In genomic region chr12:75536566-75536965, GRCm38 (mm10) we compare ENCODE assay signal across 17 mouse cellular contexts. TPM values are rescaled to one million over a fixed set of nuclear protein-coding genes. Genes with fewer than 3 reads are reported as not detected.
A peak's percentile ranks its signal among the peaks of the same experiment; 100 is the strongest.
DNase-seq lines count a peak whose midpoint lies in the region; ATAC-seq and TF ChIP-seq lines count a peak whose summit lies in the region.
"Had no signal": no experiment of that assay in that cellular context is flagged by ENCODE, and none has a peak within 500 bp of the region (broad histone marks: within the 10 kb centered on the region; RNA-seq: fewer than 3 reads in every experiment).

No protein-coding gene starts in this region.

- H3K27ac ChIP-seq in heart, embryonic 13.5 days (replicated peaks) = peak overlapping the region; percentile 40
- H3K27ac ChIP-seq in heart, adult 2 months = no peak overlapping the region; the same call in 1 of the 2 replicates
- no peak overlapping the region for H3K27ac ChIP-seq in midbrain, embryonic 13.5 days
- H3K27ac ChIP-seq in midbrain, embryonic 11.5 days (ENCODE audit: low read depth, low read length) = no peak overlapping the region
- H3K27ac ChIP-seq in stomach, embryonic 16.5 days (ENCODE audit: low read length) = peak overlapping the region; percentile 19; the same call in 1 of the 2 replicates
- H3K27ac ChIP-seq in kidney, embryonic 15.5 days = no peak overlapping the region
- H3K27ac ChIP-seq: limb, embryonic 15.5 days had no signal

- ATAC-seq in heart, embryonic 13.5 days (ENCODE audit: extremely low read depth, insufficient number of reproducible peaks, low FRiP score, low TSS enrichment) = no peak
- ATAC-seq in midbrain, embryonic 13.5 days = 0 out of 2 replicates have a peak, but pooled peaks have one; percentile 28
- ATAC-seq in midbrain, embryonic 11.5 days (ENCODE audit: low FRiP score) = no peak; the same call in 1 of the 2 replicates
- ATAC-seq in stomach, embryonic 16.5 days (ENCODE audit: insufficient read depth, low FRiP score) = no peak
- ATAC-seq in kidney, embryonic 15.5 days (replicated peaks; ENCODE audit: low FRiP score) = no peak
- ATAC-seq: lung, postnatal 0 days had no signal

- no peaks in the 10 kb centered on the region for H3K27me3 ChIP-seq in heart, embryonic 13.5 days (replicated peaks)
- no peaks in the 10 kb centered on the region for H3K27me3 ChIP-seq in heart, adult 2 months (ENCODE audit: control insufficient read depth, insufficient read depth, low read length)
- H3K27me3 ChIP-seq in midbrain, embryonic 13.5 days = no peaks in the 10 kb centered on the region
- H3K27me3 ChIP-seq in midbrain, embryonic 11.5 days (ENCODE audit: control insufficient read depth, insufficient read depth, low read length) = no peaks in the 10 kb centered on the region
- no peaks in the 10 kb centered on the region for H3K27me3 ChIP-seq in stomach, embryonic 16.5 days (ENCODE audit: control insufficient read depth, insufficient read depth, low read length)
- H3K27me3 ChIP-seq in kidney, embryonic 15.5 days = no peaks in the 10 kb centered on the region
- H3K27me3 ChIP-seq: limb, embryonic 15.5 days; megakaryocyte, embryonic 14.5 days; neural tube, embryonic 13.5 days had no signal

- TF ChIP-seq POLR2A in heart, adult 2 months (IDR thresholded peaks at IDR 0.05; ENCODE audit: insufficient read depth, low read depth, low read length) = no peak

- no peak overlapping the region for H3K4me2 ChIP-seq in heart, embryonic 13.5 days
- no peak overlapping the region for H3K4me2 ChIP-seq in midbrain, embryonic 13.5 days (replicated peaks)
- no peak overlapping the region for H3K4me2 ChIP-seq in midbrain, embryonic 11.5 days
- no peak overlapping the region for H3K4me2 ChIP-seq in stomach, embryonic 16.5 days (ENCODE audit: low read depth, low read length)
- no peak overlapping the region for H3K4me2 ChIP-seq in kidney, embryonic 15.5 days
- H3K4me2 ChIP-seq: limb, embryonic 15.5 days; neural tube, embryonic 13.5 days had no signal

- H3K9me3 ChIP-seq in heart, embryonic 13.5 days = no peaks in the 10 kb centered on the region
- no peaks in the 10 kb centered on the region for H3K9me3 ChIP-seq in midbrain, embryonic 13.5 days
- H3K9me3 ChIP-seq in midbrain, embryonic 11.5 days (ENCODE audit: control insufficient read depth, low read length) = no peaks in the 10 kb centered on the region
- H3K9me3 ChIP-seq in stomach, embryonic 16.5 days (replicated peaks; ENCODE audit: control insufficient read depth, low read length) = no peaks in the 10 kb centered on the region
- H3K9me3 ChIP-seq in kidney, embryonic 15.5 days (replicated peaks) = no peaks in the 10 kb centered on the region
- H3K9me3 ChIP-seq: limb, embryonic 15.5 days; neural tube, embryonic 13.5 days had no signal

- H3K4me1 ChIP-seq in heart, embryonic 13.5 days = peaks cover 65% of the 10 kb centered on the region
- H3K4me1 ChIP-seq in heart, adult 2 months (ENCODE audit: control insufficient read depth, insufficient read depth, low read length) = peaks cover 8% of the 10 kb centered on the region
- H3K4me1 ChIP-seq in midbrain, embryonic 13.5 days (replicated peaks) = peaks cover 40% of the 10 kb centered on the region
- H3K4me1 ChIP-seq in midbrain, embryonic 11.5 days (ENCODE audit: control insufficient read depth, insufficient read depth, low read length) = peaks cover 13% of the 10 kb centered on the region
- peaks cover 22% of the 10 kb centered on the region for H3K4me1 ChIP-seq in stomach, embryonic 16.5 days (ENCODE audit: control insufficient read depth, insufficient read depth, low read length)
- peaks cover 21% of the 10 kb centered on the region for H3K4me1 ChIP-seq in kidney, embryonic 15.5 days

- H3K9ac ChIP-seq in heart, embryonic 13.5 days = no peak overlapping the region
- H3K9ac ChIP-seq in heart, adult 2 months (ENCODE audit: low read depth, low read length) = no peak overlapping the region
- H3K9ac ChIP-seq in midbrain, embryonic 13.5 days (replicated peaks) = no peak overlapping the region
- no peak overlapping the region for H3K9ac ChIP-seq in midbrain, embryonic 11.5 days (ENCODE audit: low read length)
- no peak overlapping the region for H3K9ac ChIP-seq in stomach, embryonic 16.5 days (ENCODE audit: low read length)
- H3K9ac ChIP-seq in kidney, embryonic 15.5 days = no peak overlapping the region
- H3K9ac ChIP-seq: limb, embryonic 15.5 days; neural tube, embryonic 13.5 days had no signal

- no peak for DNase-seq in heart, adult 2 months
- no peak for DNase-seq in midbrain, embryonic 11.5 days (ENCODE audit: low spot score, missing footprints)
- DNase-seq in layer of hippocampus, adult 8-10 months (ENCODE audit: low spot score in 2 of 2) = peak; percentile 33 to 38
- no peak for DNase-seq in adrenal gland, postnatal 4 days (ENCODE audit: low spot score in 2 of 2)
- DNase-seq: adrenal gland, adult 8-10 months; cerebellum, adult 9-10 months; gastrocnemius, postnatal 36 days; kidney, postnatal 14 days; thymus, postnatal 36 days had no signal

- no peak for TF ChIP-seq CTCF in heart, adult 2 months (IDR thresholded peaks at IDR 0.05)

- intact Hi-C loops in heart, adult 2 months (cut with DNase I) = no loop called here

- no peak for TF ChIP-seq EP300 in heart, adult 2 months (IDR thresholded peaks at IDR 0.05; ENCODE audit: insufficient read depth, low read depth, low read length)

- H3K36me3 ChIP-seq in heart, embryonic 13.5 days = no peaks in the 10 kb centered on the region
- H3K36me3 ChIP-seq in heart, adult 2 months (ENCODE audit: control insufficient read depth, insufficient read depth, low read length) = peaks cover 10% of the 10 kb centered on the region; the same call in 1 of the 2 replicates
- no peaks in the 10 kb centered on the region for H3K36me3 ChIP-seq in midbrain, embryonic 13.5 days
- H3K36me3 ChIP-seq in midbrain, embryonic 11.5 days (ENCODE audit: control insufficient read depth, insufficient read depth, low read length) = no peaks in the 10 kb centered on the region
- H3K36me3 ChIP-seq in stomach, embryonic 16.5 days (ENCODE audit: control insufficient read depth, insufficient read depth, low read length) = no peaks in the 10 kb centered on the region
- H3K36me3 ChIP-seq in kidney, embryonic 15.5 days = no peaks in the 10 kb centered on the region
- H3K36me3 ChIP-seq: limb, embryonic 15.5 days; neural tube, embryonic 13.5 days had no signal

- no peak overlapping the region for H3K4me3 ChIP-seq in heart, embryonic 13.5 days
- H3K4me3 ChIP-seq in heart, adult 2 months = no peak overlapping the region
- no peak overlapping the region for H3K4me3 ChIP-seq in midbrain, embryonic 13.5 days (replicated peaks)
- H3K4me3 ChIP-seq in midbrain, embryonic 11.5 days (ENCODE audit: low read depth, low read length) = no peak overlapping the region
- no peak overlapping the region for H3K4me3 ChIP-seq in stomach, embryonic 16.5 days (replicated peaks; ENCODE audit: low read length)
- no peak overlapping the region for H3K4me3 ChIP-seq in kidney, embryonic 15.5 days (replicated peaks)
- H3K4me3 ChIP-seq: limb, embryonic 15.5 days; megakaryocyte, embryonic 14.5 days; neural tube, embryonic 13.5 days had no signal

- H3K79me2 ChIP-seq in heart, adult 2 months (replicated peaks; ENCODE audit: control insufficient read depth, insufficient read depth, low read length) = peaks cover 4% of the 10 kb centered on the region

- WGBS in heart, embryonic 13.5 days = 72% methylated on average over 7 of the region's 7 CpGs
- 82% methylated on average over 7 of the region's 7 CpGs for WGBS in heart, adult 2 months
- WGBS in midbrain, embryonic 13.5 days = 66% methylated on average over 7 of the region's 7 CpGs
- 66% methylated on average over 7 of the region's 7 CpGs for WGBS in midbrain, embryonic 11.5 days
- WGBS in stomach, embryonic 16.5 days = 63% methylated on average over 7 of the region's 7 CpGs
- WGBS in kidney, embryonic 15.5 days = 81% methylated on average over 7 of the region's 7 CpGs

RNA-seq across cellular contexts. Expression of gene Ppp2r5e, which starts 59.5 kb away (rescaled TPM):
- 8.5 and 8.8 TPM in 2 replicates for polyA plus RNA-seq in heart, embryonic 13.5 days (2015; fragmentation: Nextera tagmentation; extraction: Ambion mirVana)
- total RNA-seq in heart, adult 2 months (2021) = 10 to 100 TPM; 32.6 to 32.9 TPM
- polyA plus RNA-seq in heart, adult 2 months (2012; rRNA removed) = 9.1 and 14.6 TPM in 2 replicates
- 21.4 TPM in 2 replicates for polyA plus RNA-seq in midbrain, embryonic 13.5 days (2015; fragmentation: Nextera tagmentation; extraction: Ambion mirVana)
- 22.3 and 24.7 TPM in 2 replicates for polyA plus RNA-seq in midbrain, embryonic 11.5 days (2014; fragmentation: Nextera tagmentation; extraction: Ambion mirVana)
- total RNA-seq in layer of hippocampus, adult 8-10 months (2022) = 10 to 100 TPM; 71.9 to 77.1 (median 76.4) TPM
- 7.3 and 7.8 TPM in 2 replicates for polyA plus RNA-seq in stomach, embryonic 16.5 days (2015; fragmentation: Nextera tagmentation; extraction: Ambion mirVana)
- 12.4 and 13.6 TPM in 2 replicates for polyA plus RNA-seq in kidney, embryonic 15.5 days (2015; fragmentation: Nextera tagmentation; extraction: Ambion mirVana)
- 10 to 100 TPM; 47.1 to 53.2 TPM for total RNA-seq in adrenal gland, postnatal 4 days (2021)

Comparison
In these comparisons a context has a peak if more than half of its experiments do, and no peak if none do; other contexts are left out.
1. H3K27ac ChIP-seq: peak in heart, embryonic 13.5 days (single experiment) and stomach, embryonic 16.5 days (single experiment); none in heart, adult 2 months (single experiment), midbrain, embryonic 13.5 days (single experiment), midbrain, embryonic 11.5 days (single experiment) and kidney, embryonic 15.5 days (single experiment).
2. DNase-seq: peak in layer of hippocampus, adult 8-10 months (2 of 2); none in heart, adult 2 months (0 of 2), midbrain, embryonic 11.5 days (single experiment) and adrenal gland, postnatal 4 days (0 of 2).